ENCODE assay signal across 8 mouse cellular contexts in genomic region chr7:66427437-66428161, GRCm38 (mm10). TPM values are rescaled to one million over a fixed set of nuclear protein-coding genes. Genes with fewer than 3 reads are reported as not detected.
DNase-seq lines count a peak whose midpoint lies in the region; ATAC-seq and TF ChIP-seq lines count a peak whose summit lies in the region.

Aldh1a3 (minus strand) TSS chr7:66427517.

- no peak within 1 kb of the TSS for H3K27ac ChIP-seq in liver, postnatal 0 days (ENCODE audit: low read depth)
- no peak within 1 kb of the TSS for H3K27ac ChIP-seq in stomach, embryonic 14.5 days (ENCODE audit: low read length)

- intact Hi-C loops in gastrocnemius, postnatal 14 days (cut with DNase I; ENCODE audit: low total_unique reads) = no loop called here

- 3% methylated on average over 54 of the region's 56 CpGs for WGBS in liver, postnatal 0 days (ENCODE audit: insufficient replicate concordance)
- 1% methylated on average over 52 of the region's 56 CpGs for WGBS in stomach, embryonic 14.5 days

- H3K4me1 ChIP-seq in liver, postnatal 0 days (ENCODE audit: insufficient read depth) = peaks cover 6% of the 10 kb centered on the region
- H3K4me1 ChIP-seq in stomach, embryonic 14.5 days (ENCODE audit: control insufficient read depth, insufficient read depth, low read length) = peaks cover 6% of the 10 kb centered on the region; the same call in 1 of the 2 replicates

- H3K4me3 ChIP-seq in liver, postnatal 0 days (ENCODE audit: low read depth, low read length) = peak within 1 kb of the TSS; percentile 31
- peak within 1 kb of the TSS; percentile 52 for H3K4me3 ChIP-seq in stomach, embryonic 14.5 days (ENCODE audit: low read depth, low read length)

- no peaks in the 10 kb centered on the region for H3K9me3 ChIP-seq in liver, postnatal 0 days (ENCODE audit: low read length)
- no peaks in the 10 kb centered on the region for H3K9me3 ChIP-seq in stomach, embryonic 14.5 days (ENCODE audit: control insufficient read depth, low read depth, low read length)

- no peaks in the 10 kb centered on the region for H3K36me3 ChIP-seq in liver, postnatal 0 days (replicated peaks; ENCODE audit: insufficient read depth, low read length)
- no peaks in the 10 kb centered on the region for H3K36me3 ChIP-seq in stomach, embryonic 14.5 days (ENCODE audit: control insufficient read depth, insufficient read depth, low read length)

- no peak for TF ChIP-seq EP300 in liver, postnatal 0 days (IDR thresholded peaks at IDR 0.05; ENCODE audit: low read depth)

- no peak within 1 kb of the TSS for H3K9ac ChIP-seq in liver, postnatal 0 days (replicated peaks)
- H3K9ac ChIP-seq in stomach, embryonic 14.5 days (replicated peaks; ENCODE audit: low read depth, low read length) = peak within 1 kb of the TSS; percentile 18; the same call in 1 of the 2 replicates

- DNase-seq in layer of hippocampus, adult 18-20 months (ENCODE audit: low spot score in 2 of 2) = peak; percentile 4 to 31
- DNase-seq in layer of hippocampus, postnatal 25 days (ENCODE audit: extremely low spot score in 1 of 2, low spot score in 1 of 2) = no peak
- DNase-seq in adrenal gland, postnatal 4 days (ENCODE audit: low spot score in 2 of 2) = no peak
- peak; percentile 68 for DNase-seq in gastrocnemius, postnatal 14 days
- peak; percentile 23 for DNase-seq in induced T-regulatory cell, adult 2 months (ENCODE audit: low read depth)
- DNase-seq in liver, postnatal 0 days = peak; percentile 44
- DNase-seq in spleen, adult 12 weeks (ENCODE audit: low spot score) = no peak

- peaks cover 47% of the 10 kb centered on the region for H3K27me3 ChIP-seq in liver, postnatal 0 days (ENCODE audit: insufficient read depth, low read length)
- peaks cover 27% of the 10 kb centered on the region; the same call in 1 of the 2 replicates for H3K27me3 ChIP-seq in stomach, embryonic 14.5 days (ENCODE audit: control insufficient read depth, insufficient read depth, low read length)

- peak within 1 kb of the TSS; percentile 63 for H3K4me2 ChIP-seq in liver, postnatal 0 days (ENCODE audit: low read depth, low read length)
- peak within 1 kb of the TSS; percentile 97 for H3K4me2 ChIP-seq in stomach, embryonic 14.5 days (replicated peaks; ENCODE audit: low read depth, low read length)

- no peak for TF ChIP-seq CTCF in liver, postnatal 0 days (IDR thresholded peaks at IDR 0.05; ENCODE audit: low read depth)

- ATAC-seq in liver, postnatal 0 days = peak; percentile 43; the same call in 1 of the 2 replicates
- ATAC-seq in stomach, embryonic 14.5 days (ENCODE audit: insufficient number of reproducible peaks, insufficient read depth, low FRiP score, low read depth) = peak; percentile 76

RNA-seq across cellular contexts. Expression of gene Aldh1a3, which starts in this region (rescaled TPM):
- 1 to 10 TPM; 1.3 to 1.4 TPM for total RNA-seq in layer of hippocampus, adult 18-20 months (2021)
- 1 to 10 TPM in 1 of 2 experiments, under 1 TPM in 1; 0.87 to 1.3 TPM for total RNA-seq in layer of hippocampus, postnatal 25 days (2021)
- 10 to 100 TPM; 19.7 to 19.9 TPM for total RNA-seq in adrenal gland, postnatal 4 days (2021)
- total RNA-seq in gastrocnemius, postnatal 14 days (2021) = 1 to 10 TPM; 2.1 to 6.0 TPM
- 1.3 and 1.4 TPM in 2 replicates for polyA plus RNA-seq in liver, postnatal 0 days (2015; fragmentation: Nextera tagmentation; extraction: Ambion mirVana)
- 11.4 and 11.5 TPM in 2 replicates for polyA plus RNA-seq in stomach, embryonic 14.5 days (2014; fragmentation: Nextera tagmentation; extraction: Ambion mirVana)

Comparison
In these comparisons a context has a peak if more than half of its experiments do, and no peak if none do; other contexts are left out.
1. DNase-seq: peak in layer of hippocampus, adult 18-20 months (2 of 2), gastrocnemius, postnatal 14 days (single experiment), induced T-regulatory cell, adult 2 months (single experiment) and liver, postnatal 0 days (single experiment); none in layer of hippocampus, postnatal 25 days (0 of 2), adrenal gland, postnatal 4 days (0 of 2) and spleen, adult 12 weeks (single experiment).